Mouse (Mus musculus) brain, embryonic 14.5 days (tissue): ENCODE measurements around the gene Sertm1. TPM values are rescaled to one million over a fixed set of nuclear protein-coding genes. Genes with fewer than 3 reads are reported as not detected.

ENCODE experiments used
- DNase-seq: peaks from one replicate; pipeline ENCODE4 v3.0.0-alpha.2; 2011; ENCODE audit warnings: low read depth
- CTCF ChIP-seq: fragments of 200-500 bp; IDR thresholded peaks from 2 replicates; pipeline ENCODE4 v1.5.1; 2012; ENCODE audit warnings: inconsistent platforms, mild to moderate bottlenecking, moderate library complexity, borderline replicate concordance; ENCODE audit not compliant: insufficient read depth, insufficient read length; ENCODE audit errors: extremely low read depth
- POLR2A ChIP-seq: fragments of 200-500 bp; IDR thresholded peaks from 2 replicates; pipeline ENCODE4 v1.6.1; 2012; ENCODE audit warnings: mild to moderate bottlenecking, inconsistent platforms, borderline replicate concordance; ENCODE audit not compliant: poor library complexity, insufficient read depth, insufficient read length, severe bottlenecking; ENCODE audit errors: extremely low read depth
- polyA plus RNA-seq: library from polyadenylated mRNA; depleted of rRNA; stranded (reverse); fragments of >200 nt; gene quantifications from 2 replicates; pipeline ENCODE4 v1.2.3, GENCODE M21; 2012; rRNA removed

Sertm1 gene
- polyA plus RNA-seq, 1 experiment: 8.4 TPM

GRCm38 (mm10) chr3:54886501-54886900, 29.2 kb downstream of the Sertm1 start:
- DNase-seq: no peak
- TF ChIP-seq CTCF (no peak), POLR2A (no peak)

Other genes starting within 250 kb of the Sertm1 start
- gene Supt20, start 223.1 kb downstream of the Sertm1 start, polyA plus RNA-seq: 103 and 115 TPM in 2 replicates
- not detected in 2 replicates for gene Gm21958, start 201.5 kb downstream of the Sertm1 start, polyA plus RNA-seq
- gene Exosc8, start 180.5 kb downstream of the Sertm1 start, polyA plus RNA-seq: 68.0 and 96.9 TPM in 2 replicates
- 27.5 and 32.9 TPM in 2 replicates for gene Alg5, start 180.3 kb downstream of the Sertm1 start, polyA plus RNA-seq
- 0.49 and 1.3 TPM in 2 replicates for gene Smad9, start 160.3 kb downstream of the Sertm1 start, polyA plus RNA-seq
- 45.8 and 53.5 TPM in 2 replicates for gene Rfxap, start 108.1 kb downstream of the Sertm1 start, polyA plus RNA-seq
- gene Ccna1, start 139.6 kb upstream of the Sertm1 start, polyA plus RNA-seq: 2.1 and 2.8 TPM in 2 replicates
- 13.2 and 15.7 TPM in 2 replicates for gene Spg20, start 196.2 kb upstream of the Sertm1 start, polyA plus RNA-seq
- 0.25 and 0.33 TPM in 2 replicates for gene Ccdc169, start 221.5 kb upstream of the Sertm1 start, polyA plus RNA-seq